Mouse (Mus musculus): ENCODE results near the gene Olfr181. TPM values are rescaled to one million over a fixed set of nuclear protein-coding genes. Genes with fewer than 3 reads are reported as not detected.

Gene Olfr181
- not detected in 2 replicates for polyA plus RNA-seq (2014; fragmentation: Nextera tagmentation; extraction: Ambion mirVana)

DNA sequence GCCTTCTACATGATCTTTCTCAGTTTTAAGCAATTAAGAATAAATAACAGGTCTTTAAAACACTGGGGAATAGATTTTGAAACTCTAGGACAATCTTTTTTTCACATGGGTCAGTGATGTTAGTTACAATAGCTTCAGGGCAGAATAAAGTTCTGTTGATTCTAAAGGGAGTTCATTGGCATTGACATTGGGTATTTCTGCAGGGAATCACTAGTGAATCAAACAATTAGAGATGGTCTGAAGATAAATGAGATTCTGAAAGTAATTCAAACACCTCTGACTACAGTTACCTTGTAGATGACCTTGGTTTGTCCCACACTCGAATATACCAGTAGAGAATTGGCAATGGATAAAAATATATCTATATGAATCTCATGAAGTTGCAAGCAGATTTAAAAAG, at the start of gene Olfr181:
TSS of gene Olfr181 (minus strand) at position 101 of the 400 bp plus-strand sequence.
- Histone ChIP-seq H3K4me3 (ENCODE audit: low read depth, low read length) (no peak within 1 kb of the TSS), H3K9me3 (ENCODE audit: control insufficient read depth, low read length) (no peaks in the 10 kb centered on the region), H3K4me1 (ENCODE audit: control insufficient read depth, insufficient read depth, low read length) (no peaks in the 10 kb centered on the region), H3K27ac (ENCODE audit: low read depth, low read length) (no peak within 1 kb of the TSS), H3K36me3 (ENCODE audit: control insufficient read depth, insufficient read depth, low read length) (no peaks in the 10 kb centered on the region), H3K27me3 (ENCODE audit: control insufficient read depth, insufficient read depth, low read length) (no peaks in the 10 kb centered on the region), H3K9ac (ENCODE audit: low read length) (no peak within 1 kb of the TSS), H3K4me2 (ENCODE audit: low read depth) (no peak within 1 kb of the TSS)
- WGBS = 72% methylated on average over 1 of the region's 1 CpGs
- ATAC-seq (ENCODE audit: insufficient read depth, low FRiP score, low TSS enrichment) (no peak), DNase-seq (ENCODE audit: low spot score) (no peak)

DNA sequence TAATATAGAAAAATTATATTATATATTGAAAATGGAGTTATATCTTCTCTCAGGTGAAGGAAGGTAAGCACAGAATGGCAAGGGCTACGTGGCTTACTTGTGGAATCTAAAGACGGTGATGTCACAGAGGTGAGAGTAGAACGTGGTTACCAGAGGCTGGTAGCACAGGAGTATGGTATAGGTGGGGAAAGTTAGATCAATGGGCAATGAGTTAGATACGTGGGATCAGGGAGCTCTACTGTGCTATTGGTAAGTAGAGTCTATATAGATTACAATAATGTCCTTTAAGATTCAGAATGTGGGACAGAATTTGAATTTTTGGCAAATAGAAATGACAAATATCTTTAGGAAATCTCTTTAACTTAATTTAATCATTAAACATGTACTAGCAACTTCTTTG, 737 bp upstream of the Olfr181 start, which contains the start of gene Olfr180:
TSS of gene Olfr180 (minus strand) at position 101 of the 400 bp plus-strand sequence.
- DNase-seq (ENCODE audit: low spot score) (no peak), ATAC-seq (ENCODE audit: insufficient read depth, low FRiP score, low TSS enrichment) (no peak)
- Histone ChIP-seq H3K4me2 (ENCODE audit: low read depth) (no peak within 1 kb of the TSS), H3K27ac (ENCODE audit: low read depth, low read length) (no peak within 1 kb of the TSS), H3K4me1 (ENCODE audit: control insufficient read depth, insufficient read depth, low read length) (no peaks in the 10 kb centered on the region), H3K9me3 (ENCODE audit: control insufficient read depth, low read length) (no peaks in the 10 kb centered on the region), H3K27me3 (ENCODE audit: control insufficient read depth, insufficient read depth, low read length) (no peaks in the 10 kb centered on the region), H3K9ac (ENCODE audit: low read length) (no peak within 1 kb of the TSS), H3K36me3 (ENCODE audit: control insufficient read depth, insufficient read depth, low read length) (no peaks in the 10 kb centered on the region), H3K4me3 (ENCODE audit: low read depth, low read length) (no peak within 1 kb of the TSS)
- 88% methylated on average over 4 of the region's 4 CpGs for WGBS

DNA sequence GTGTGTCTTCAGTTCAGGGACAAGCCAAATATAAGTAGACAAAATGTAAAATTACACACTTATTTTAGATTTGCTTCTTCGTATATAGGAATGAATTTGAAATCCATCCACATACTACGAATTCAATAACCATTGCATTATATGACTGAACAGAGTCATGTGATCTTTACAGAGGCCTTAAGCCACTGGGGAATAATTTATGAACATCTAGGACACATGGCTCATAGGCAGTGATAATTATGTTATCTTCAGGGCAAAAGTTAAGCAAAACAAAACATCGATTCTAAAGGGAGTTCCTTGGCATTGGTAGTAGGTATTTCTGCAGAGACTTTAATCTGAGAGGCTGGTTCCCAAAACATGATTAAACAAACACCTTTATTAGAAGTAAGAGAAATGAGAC, 36.6 kb downstream of the Olfr181 start, which contains the start of gene Olfr178:
TSS of gene Olfr178 (minus strand) at position 101 of the 400 bp plus-strand sequence.
- WGBS = 92% methylated on average over 3 of the region's 3 CpGs
- H3K36me3 ChIP-seq (ENCODE audit: control insufficient read depth, insufficient read depth, low read length) = no peaks in the 10 kb centered on the region
- H3K9ac ChIP-seq (ENCODE audit: low read length) = no peak within 1 kb of the TSS
- no peak for DNase-seq (ENCODE audit: low spot score)
- no peak within 1 kb of the TSS for H3K27ac ChIP-seq (ENCODE audit: low read depth, low read length)
- H3K9me3 ChIP-seq (ENCODE audit: control insufficient read depth, low read length) = no peaks in the 10 kb centered on the region
- no peak within 1 kb of the TSS for H3K4me2 ChIP-seq (ENCODE audit: low read depth)
- no peak for ATAC-seq (ENCODE audit: insufficient read depth, low FRiP score, low TSS enrichment)
- no peaks in the 10 kb centered on the region for H3K27me3 ChIP-seq (ENCODE audit: control insufficient read depth, insufficient read depth, low read length)
- H3K4me3 ChIP-seq (ENCODE audit: low read depth, low read length) = no peak within 1 kb of the TSS
- H3K4me1 ChIP-seq (ENCODE audit: control insufficient read depth, insufficient read depth, low read length) = no peaks in the 10 kb centered on the region

DNA sequence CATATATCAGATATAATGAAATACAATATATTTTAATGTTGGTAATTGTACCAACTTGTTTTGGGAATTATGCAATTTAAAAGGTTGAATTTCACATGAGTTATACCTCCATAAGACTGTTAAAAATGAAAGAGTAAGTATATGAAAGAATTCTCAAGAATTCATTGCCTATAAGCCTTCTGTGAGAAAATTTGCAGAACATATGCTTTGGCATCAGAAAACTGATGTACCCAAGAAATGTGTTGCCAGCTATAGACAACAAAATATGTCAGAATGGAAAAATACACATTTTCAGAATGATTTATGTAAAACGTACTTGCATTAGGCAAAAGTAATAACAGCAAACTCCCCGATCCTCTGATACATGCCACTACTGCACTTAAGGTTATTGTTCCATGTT, 44.1 kb downstream of the Olfr181 start:
- H3K4me3 ChIP-seq (ENCODE audit: low read depth, low read length) = no peak overlapping the region
- ATAC-seq (ENCODE audit: insufficient read depth, low FRiP score, low TSS enrichment) (no peak), DNase-seq (ENCODE audit: low spot score) (no peak)
- WGBS = 95% methylated on average over 2 of the region's 2 CpGs
- no peak overlapping the region for H3K27ac ChIP-seq (ENCODE audit: low read depth, low read length)
- no peaks in the 10 kb centered on the region for H3K27me3 ChIP-seq (ENCODE audit: control insufficient read depth, insufficient read depth, low read length)
- H3K36me3 ChIP-seq (ENCODE audit: control insufficient read depth, insufficient read depth, low read length) = no peaks in the 10 kb centered on the region
- no peak overlapping the region for H3K4me2 ChIP-seq (ENCODE audit: low read depth)
- H3K9me3 ChIP-seq (ENCODE audit: control insufficient read depth, low read length) = no peaks in the 10 kb centered on the region
- H3K9ac ChIP-seq (ENCODE audit: low read length) = no peak overlapping the region
- no peaks in the 10 kb centered on the region for H3K4me1 ChIP-seq (ENCODE audit: control insufficient read depth, insufficient read depth, low read length)

Other genes starting within 250 kb of the Olfr181 start
- gene Gpr15, start 209.7 kb downstream of the Olfr181 start, polyA plus RNA-seq (2014; fragmentation: Nextera tagmentation; extraction: Ambion mirVana) = not detected in 2 replicates
- gene Cldnd1, start 200.8 kb downstream of the Olfr181 start, polyA plus RNA-seq (2014; fragmentation: Nextera tagmentation; extraction: Ambion mirVana) = 132 and 136 TPM in 2 replicates
- not detected in 2 replicates for gene Olfr172, start 165.6 kb downstream of the Olfr181 start, polyA plus RNA-seq (2014; fragmentation: Nextera tagmentation; extraction: Ambion mirVana)
- gene Olfr173, start 128.5 kb downstream of the Olfr181 start, polyA plus RNA-seq (2014; fragmentation: Nextera tagmentation; extraction: Ambion mirVana) = not detected in 2 replicates
- gene Olfr175-ps1, start 102.0 kb downstream of the Olfr181 start, polyA plus RNA-seq (2014; fragmentation: Nextera tagmentation; extraction: Ambion mirVana) = not detected in 2 replicates
- gene Olfr177, start 54.0 kb downstream of the Olfr181 start, polyA plus RNA-seq (2014; fragmentation: Nextera tagmentation; extraction: Ambion mirVana) = not detected in 2 replicates
- gene Olfr178, start 36.7 kb downstream of the Olfr181 start, polyA plus RNA-seq (2014; fragmentation: Nextera tagmentation; extraction: Ambion mirVana) = not detected in 2 replicates
- not detected in 2 replicates for gene Olfr180, start 637 bp upstream of the Olfr181 start, polyA plus RNA-seq (2014; fragmentation: Nextera tagmentation; extraction: Ambion mirVana)
- not detected in 2 replicates for gene Olfr183, start 66.6 kb upstream of the Olfr181 start, polyA plus RNA-seq (2014; fragmentation: Nextera tagmentation; extraction: Ambion mirVana)
- not detected in 2 replicates for gene Olfr186, start 101.5 kb upstream of the Olfr181 start, polyA plus RNA-seq (2014; fragmentation: Nextera tagmentation; extraction: Ambion mirVana)
- not detected in 2 replicates for gene Olfr187, start 111.0 kb upstream of the Olfr181 start, polyA plus RNA-seq (2014; fragmentation: Nextera tagmentation; extraction: Ambion mirVana)
- gene Olfr190, start 149.2 kb upstream of the Olfr181 start, polyA plus RNA-seq (2014; fragmentation: Nextera tagmentation; extraction: Ambion mirVana) = not detected in 2 replicates
- not detected in 2 replicates for gene Olfr191, start 161.1 kb upstream of the Olfr181 start, polyA plus RNA-seq (2014; fragmentation: Nextera tagmentation; extraction: Ambion mirVana)
- gene Olfr193, start 183.1 kb upstream of the Olfr181 start, polyA plus RNA-seq (2014; fragmentation: Nextera tagmentation; extraction: Ambion mirVana) = not detected in 2 replicates
- gene Olfr194, start 192.3 kb upstream of the Olfr181 start, polyA plus RNA-seq (2014; fragmentation: Nextera tagmentation; extraction: Ambion mirVana) = not detected in 2 replicates
- not detected in 2 replicates for gene Olfr195, start 218.3 kb upstream of the Olfr181 start, polyA plus RNA-seq (2014; fragmentation: Nextera tagmentation; extraction: Ambion mirVana)
- not detected in 2 replicates for gene Olfr196, start 241.7 kb upstream of the Olfr181 start, polyA plus RNA-seq (2014; fragmentation: Nextera tagmentation; extraction: Ambion mirVana)